Comparison of ENCODE assay signal across 12 mouse cellular contexts in the genomic region with DNA sequence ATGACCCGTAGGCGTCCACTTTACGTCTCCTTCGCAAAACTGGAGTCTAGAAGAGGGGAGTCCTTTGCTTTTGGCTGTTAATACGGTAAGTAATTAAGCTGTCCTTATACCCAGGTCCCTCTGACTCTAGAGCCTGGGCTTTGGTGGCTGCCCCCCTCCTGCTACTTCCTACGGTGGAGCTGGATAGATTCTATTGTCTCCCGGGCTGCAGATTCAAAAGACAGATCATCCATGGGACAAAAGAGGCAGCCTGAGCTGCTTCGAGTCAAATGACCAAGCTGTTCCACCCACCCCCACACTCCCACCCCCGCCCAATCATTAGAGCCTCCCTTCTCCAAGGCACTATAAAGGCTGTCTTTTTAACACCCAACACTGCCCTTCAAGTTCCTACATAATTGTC.
DNase-seq lines count a peak whose midpoint lies in the region; ATAC-seq and TF ChIP-seq lines count a peak whose summit lies in the region.
"Had no signal": no experiment of that assay in that cellular context is flagged by ENCODE, and none has a peak within 500 bp of the region (broad histone marks: within the 10 kb centered on the region; RNA-seq: fewer than 3 reads in every experiment).

No protein-coding gene starts in this region.

- no peaks in the 10 kb centered on the region for H3K36me3 ChIP-seq in lung, embryonic 14.5 days (ENCODE audit: insufficient read depth)
- H3K36me3 ChIP-seq in forebrain, embryonic 13.5 days (ENCODE audit: poor library complexity, severe bottlenecking): no peaks in the 10 kb centered on the region
- no peaks in the 10 kb centered on the region for H3K36me3 ChIP-seq in midbrain, embryonic 12.5 days
- H3K36me3 ChIP-seq: heart, embryonic 15.5 days; stomach, embryonic 15.5 days had no signal

- WGBS in lung, embryonic 14.5 days: 33% methylated on average over 9 of the region's 9 CpGs
- 1% methylated on average over 9 of the region's 9 CpGs for WGBS in forebrain, embryonic 13.5 days
- 8% methylated on average over 9 of the region's 9 CpGs for WGBS in midbrain, embryonic 12.5 days

- H3K9me3 ChIP-seq in lung, embryonic 14.5 days (ENCODE audit: low read depth, low read length): no peaks in the 10 kb centered on the region
- H3K9me3 ChIP-seq in forebrain, embryonic 13.5 days (replicated peaks): no peaks in the 10 kb centered on the region
- no peaks in the 10 kb centered on the region for H3K9me3 ChIP-seq in midbrain, embryonic 12.5 days
- H3K9me3 ChIP-seq: heart, embryonic 15.5 days; stomach, embryonic 15.5 days had no signal

- ATAC-seq in lung, embryonic 14.5 days (ENCODE audit: insufficient read depth): no peak; the same call in 1 of the 2 replicates
- ATAC-seq in forebrain, embryonic 13.5 days: peak; percentile 31; the same call in 1 of the 2 replicates
- peak; percentile 77 for ATAC-seq in midbrain, embryonic 12.5 days (ENCODE audit: low FRiP score, low read depth)

- no peak overlapping the region for H3K27ac ChIP-seq in lung, embryonic 14.5 days (ENCODE audit: low read depth)
- H3K27ac ChIP-seq in forebrain, embryonic 13.5 days: no peak overlapping the region
- peak overlapping the region; percentile 78 for H3K27ac ChIP-seq in midbrain, embryonic 12.5 days (replicated peaks)
- H3K27ac ChIP-seq: heart, embryonic 15.5 days; stomach, embryonic 15.5 days had no signal

- no peaks in the 10 kb centered on the region for H3K27me3 ChIP-seq in lung, embryonic 14.5 days (ENCODE audit: insufficient read depth, low read length)
- no peaks in the 10 kb centered on the region for H3K27me3 ChIP-seq in forebrain, embryonic 13.5 days
- H3K27me3 ChIP-seq in midbrain, embryonic 12.5 days: no peaks in the 10 kb centered on the region
- H3K27me3 ChIP-seq: stomach, embryonic 15.5 days had no signal

- DNase-seq in lung, embryonic 14.5 days: no peak
- no peak for DNase-seq in lung, postnatal 25 days (ENCODE audit: low spot score)
- DNase-seq in yolk sac, embryonic 10.5 days (ENCODE audit: low spot score): no peak
- DNase-seq in kidney, adult 18-20 months: no peak
- DNase-seq in layer of hippocampus, adult 8-10 months (ENCODE audit: low spot score in 2 of 2): no peak
- no peak for DNase-seq in urinary bladder, postnatal 36 days (ENCODE audit: low spot score in 2 of 2)
- DNase-seq: kidney, postnatal 10 days; lung, adult 2 months had no signal

- H3K4me3 ChIP-seq in lung, embryonic 14.5 days (ENCODE audit: low read depth, low read length): no peak overlapping the region
- no peak overlapping the region for H3K4me3 ChIP-seq in forebrain, embryonic 13.5 days
- no peak overlapping the region for H3K4me3 ChIP-seq in midbrain, embryonic 12.5 days
- H3K4me3 ChIP-seq: heart, embryonic 15.5 days; stomach, embryonic 15.5 days had no signal

- H3K9ac ChIP-seq in lung, embryonic 14.5 days: no peak overlapping the region
- 0 out of 2 replicates have a peak overlapping the region, but pooled peaks have one; percentile 27 for H3K9ac ChIP-seq in forebrain, embryonic 13.5 days
- H3K9ac ChIP-seq in midbrain, embryonic 12.5 days (replicated peaks): no peak overlapping the region
- H3K9ac ChIP-seq: heart, embryonic 15.5 days; stomach, embryonic 15.5 days had no signal

- peaks cover 4% of the 10 kb centered on the region; the same call in 1 of the 2 replicates for H3K4me1 ChIP-seq in lung, embryonic 14.5 days (ENCODE audit: insufficient read depth)
- H3K4me1 ChIP-seq in forebrain, embryonic 13.5 days: peaks cover 43% of the 10 kb centered on the region
- H3K4me1 ChIP-seq in midbrain, embryonic 12.5 days: peaks cover 57% of the 10 kb centered on the region
- H3K4me1 ChIP-seq: heart, embryonic 15.5 days had no signal

- H3K4me2 ChIP-seq in lung, embryonic 14.5 days: peak overlapping the region; percentile 3; the same call in 1 of the 2 replicates
- peak overlapping the region; percentile 34 for H3K4me2 ChIP-seq in forebrain, embryonic 13.5 days
- peak overlapping the region; percentile 37 for H3K4me2 ChIP-seq in midbrain, embryonic 12.5 days (replicated peaks)
- H3K4me2 ChIP-seq: heart, embryonic 15.5 days; stomach, embryonic 15.5 days had no signal

- TF ChIP-seq CTCF in lung, embryonic 14.5 days (IDR thresholded peaks at IDR 0.05; ENCODE audit: low read depth): no peak
